Mouse (Mus musculus) heart, embryonic 12.5 days (tissue): Measurements from ENCODE around the gene Man1c1. TPM values are rescaled to one million over a fixed set of nuclear protein-coding genes. Genes with fewer than 3 reads are reported as not detected.

Source experiments
- ATAC-seq: fragments of 200-750 bp; cut with Nextera tagmentation; 2 replicates; pipeline ENCODE4 v1.8.0; 2017; ENCODE audit warnings: moderate TSS enrichment, moderate library complexity; ENCODE audit not compliant: insufficient number of reproducible peaks, low FRiP score
- H3K27ac ChIP-seq: fragments of 300-500 bp; sonication (generic); 2 replicates; pipeline ENCODE4 v1.5.1; 2016; ENCODE audit warnings: mild to moderate bottlenecking, moderate library complexity; ENCODE audit not compliant: poor library complexity, severe bottlenecking
- H3K27me3 ChIP-seq: fragments of 300-500 bp; sonication (generic); replicated peaks from 2 replicates; pipeline ENCODE4 v1.6.1; 2016; ENCODE audit warnings: mild to moderate bottlenecking, moderate library complexity
- H3K36me3 ChIP-seq: fragments of 300-500 bp; sonication (generic); 2 replicates; pipeline ENCODE4 v1.6.1; 2016; ENCODE audit warnings: mild to moderate bottlenecking, moderate library complexity
- H3K4me1 ChIP-seq: fragments of 300-500 bp; sonication (generic); replicated peaks from 2 replicates; pipeline ENCODE4 v1.6.1; 2016; ENCODE audit warnings: mild to moderate bottlenecking
- H3K4me2 ChIP-seq: fragments of 300-500 bp; sonication (generic); 2 replicates; pipeline ENCODE4 v1.6.1; 2016; ENCODE audit warnings: mild to moderate bottlenecking, moderate library complexity
- H3K4me3 ChIP-seq: fragments of 300-500 bp; sonication (generic); 2 replicates; pipeline ENCODE4 v1.5.1; 2016; ENCODE audit warnings: mild to moderate bottlenecking
- H3K9ac ChIP-seq: fragments of 300-500 bp; sonication (generic); 2 replicates; pipeline ENCODE4 v1.6.1; 2016; ENCODE audit warnings: mild to moderate bottlenecking, moderate library complexity
- H3K9me3 ChIP-seq: fragments of 300-500 bp; sonication (generic); replicated peaks from 2 replicates; pipeline ENCODE4 v1.6.1; 2016; ENCODE audit warnings: mild to moderate bottlenecking, moderate library complexity
- WGBS: fragments of 180-500 bp; shearing (Covaris S2); methylation state at CpG from one replicate; pipeline ENCODE4 v1.1.7; 2016; 5-methylcytosine and 5-hydroxymethylcytosine counted together
- polyA plus RNA-seq: library from polyadenylated mRNA; unstranded; fragments of >200 nt; fragmentation: Nextera tagmentation; extraction: Ambion mirVana; gene quantifications from 2 replicates; pipeline ENCODE4 v1.2.1, GENCODE M21; 2016

Man1c1 gene
- polyA plus RNA-seq, 1 experiment from 2014 or later = 12.2 TPM

DNA sequence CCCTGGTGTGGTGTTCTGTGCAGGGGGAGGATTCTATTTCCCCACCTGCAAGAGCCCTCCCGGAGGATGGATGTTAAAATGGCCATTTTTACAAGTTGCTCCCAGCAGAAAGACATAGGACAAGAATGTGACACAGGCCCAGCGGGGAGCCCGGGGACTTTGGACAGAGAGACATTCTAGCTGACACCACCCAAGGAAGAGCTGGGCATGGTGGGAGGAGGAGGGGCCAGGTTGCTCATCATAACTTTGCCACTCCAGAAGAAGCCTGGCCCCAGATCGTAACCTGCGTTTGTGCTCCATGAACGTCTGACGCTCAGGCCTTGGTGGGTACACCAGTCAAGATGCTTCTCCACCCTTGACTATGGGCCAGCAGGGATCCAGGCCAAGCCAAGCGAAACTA, 143.4 kb downstream of the Man1c1 start:
- H3K9me3 ChIP-seq = peaks cover 3% of the 10 kb centered on the region; the same call in 1 of the 2 replicates
- H3K4me1 ChIP-seq = peaks cover 17% of the 10 kb centered on the region
- no peak overlapping the region for H3K4me3 ChIP-seq
- no peak for ATAC-seq
- H3K36me3 ChIP-seq = peaks cover 45% of the 10 kb centered on the region
- H3K27ac ChIP-seq = no peak overlapping the region
- no peak overlapping the region for H3K4me2 ChIP-seq
- H3K27me3 ChIP-seq = no peaks in the 10 kb centered on the region
- 83% methylated on average over 8 of the region's 8 CpGs for whole genome bisulfite sequencing
- no peak overlapping the region for H3K9ac ChIP-seq

- H3K27ac ChIP-seq = no peak overlapping the region
- 75% methylated on average over 7 of the region's 7 CpGs for WGBS
- no peaks in the 10 kb centered on the region for H3K9me3 ChIP-seq
- no peak overlapping the region for H3K4me3 ChIP-seq
- peaks cover 30% of the 10 kb centered on the region for H3K36me3 ChIP-seq
- no peaks in the 10 kb centered on the region for H3K27me3 ChIP-seq
- H3K9ac ChIP-seq = no peak overlapping the region
- no peak overlapping the region for H3K4me2 ChIP-seq
- H3K4me1 ChIP-seq = peaks cover 17% of the 10 kb centered on the region
- ATAC-seq = no peak
Measured at GRCm38 (mm10) chr4:134559154-134559553, 144.9 kb downstream of the Man1c1 start.

GRCm38 (mm10) chr4:134558570-134559113, 145.4 kb downstream of the Man1c1 start:
- WGBS = 52% methylated on average over 9 of the region's 9 CpGs
- no peak for ATAC-seq
- H3K36me3 ChIP-seq = peaks cover 25% of the 10 kb centered on the region
- H3K9ac ChIP-seq = 0 out of 2 replicates have a peak overlapping the region, but pooled peaks have one; percentile 31
- H3K27ac ChIP-seq = no peak overlapping the region
- no peak overlapping the region for H3K4me3 ChIP-seq
- H3K9me3 ChIP-seq = no peaks in the 10 kb centered on the region
- H3K27me3 ChIP-seq = no peaks in the 10 kb centered on the region
- peaks cover 17% of the 10 kb centered on the region for H3K4me1 ChIP-seq
- H3K4me2 ChIP-seq = no peak overlapping the region

DNA sequence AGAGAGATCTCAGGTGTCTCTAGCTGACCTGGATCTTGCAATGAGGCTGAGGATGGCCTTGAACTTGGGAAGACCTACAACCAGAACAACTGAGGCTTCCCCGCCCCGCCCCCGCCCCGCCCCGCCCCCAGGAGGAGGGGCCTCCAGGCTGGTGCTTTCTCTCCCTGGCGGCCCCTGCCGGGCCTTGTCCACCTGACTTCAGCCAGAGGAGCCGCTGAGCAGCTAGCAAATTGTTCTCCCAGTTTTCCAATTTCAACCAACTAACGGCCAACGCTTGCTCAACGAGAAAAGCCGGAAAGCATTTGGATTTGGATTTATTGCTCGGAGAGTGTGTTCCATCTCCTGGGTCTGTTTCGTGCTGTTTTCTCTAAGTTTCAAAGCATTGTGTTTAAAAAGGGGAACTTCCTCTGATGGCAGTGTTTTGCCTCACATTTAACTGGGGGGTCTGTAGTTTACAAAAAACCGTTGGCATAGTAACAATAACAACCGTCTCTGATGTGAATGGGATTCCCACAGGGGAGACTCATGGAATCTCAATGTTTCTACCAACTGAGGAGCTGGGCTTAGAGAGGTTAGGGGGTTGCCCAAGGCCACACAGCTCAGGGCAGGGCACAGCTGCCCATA, 146.4 kb downstream of the Man1c1 start:
- Histone ChIP-seq H3K9ac (no peak overlapping the region), H3K36me3 (peaks cover 16% of the 10 kb centered on the region), H3K27me3 (no peaks in the 10 kb centered on the region), H3K4me1 (peaks cover 17% of the 10 kb centered on the region), H3K27ac (no peak overlapping the region), H3K4me3 (no peak overlapping the region), H3K4me2 (no peak overlapping the region), H3K9me3 (no peaks in the 10 kb centered on the region)
- no peak for ATAC-seq
- WGBS = 22% methylated on average over 16 of the region's 16 CpGs

DNA sequence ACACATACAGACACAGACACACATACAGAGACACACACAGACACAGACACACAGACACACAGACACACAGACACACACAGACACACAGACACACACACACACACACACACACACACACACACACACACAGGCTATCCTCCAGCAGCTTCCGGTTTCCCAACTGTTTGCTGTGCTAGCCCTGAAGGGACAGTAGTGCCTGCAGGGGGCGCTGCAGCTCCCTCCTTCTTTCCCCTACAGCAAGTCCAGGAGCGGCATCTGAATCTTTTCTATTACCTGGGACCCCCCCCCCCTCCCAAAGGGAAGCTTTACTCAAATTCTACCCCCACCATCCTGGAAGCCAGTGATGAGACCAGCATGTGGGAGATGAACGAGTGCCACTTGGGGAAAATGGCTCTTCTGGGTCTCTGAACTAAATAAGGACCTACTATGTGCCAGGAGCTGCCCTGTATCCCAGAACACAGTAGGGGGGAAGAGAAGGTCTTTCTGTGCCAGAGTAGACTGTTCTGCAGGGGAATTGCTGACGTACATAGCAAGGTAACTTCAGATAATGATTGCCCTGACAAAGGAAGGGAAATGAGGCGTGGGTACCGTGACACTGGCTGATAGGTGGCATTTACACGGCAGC, 148.0 kb downstream of the Man1c1 start:
- no peaks in the 10 kb centered on the region for H3K9me3 ChIP-seq
- WGBS = 63% methylated on average over 8 of the region's 8 CpGs
- H3K4me1 ChIP-seq = peaks cover 25% of the 10 kb centered on the region
- no peak overlapping the region for H3K4me2 ChIP-seq
- no peak overlapping the region for H3K27ac ChIP-seq
- peaks cover 7% of the 10 kb centered on the region; the same call in 1 of the 2 replicates for H3K36me3 ChIP-seq
- H3K27me3 ChIP-seq = no peaks in the 10 kb centered on the region
- no peak overlapping the region for H3K4me3 ChIP-seq
- ATAC-seq = no peak
- no peak overlapping the region for H3K9ac ChIP-seq

DNA sequence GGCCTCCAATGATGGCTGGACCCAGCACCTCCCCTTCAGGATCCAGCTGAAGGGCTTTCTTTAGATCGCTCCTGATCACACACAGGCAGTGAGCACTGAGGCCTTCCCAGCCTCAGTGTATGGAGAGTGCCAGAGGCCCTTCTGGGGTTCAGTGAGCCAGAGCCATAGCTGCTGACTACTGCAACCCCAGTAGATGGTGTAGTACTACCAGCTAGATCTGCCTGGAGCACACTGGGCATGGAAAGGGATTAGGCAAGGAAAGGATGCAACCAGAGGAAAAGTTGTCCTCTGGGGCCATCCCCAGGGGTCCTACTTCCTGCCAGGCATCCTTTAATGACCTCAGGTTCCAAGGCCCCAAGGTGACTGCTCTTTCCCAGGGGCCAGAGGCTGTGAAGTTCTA, 150.5 kb downstream of the Man1c1 start:
- H3K4me1 ChIP-seq = peaks cover 27% of the 10 kb centered on the region
- 83% methylated on average over 1 of the region's 1 CpGs for WGBS
- no peak for ATAC-seq
- no peak overlapping the region for H3K27ac ChIP-seq
- no peak overlapping the region for H3K4me3 ChIP-seq
- no peaks in the 10 kb centered on the region for H3K27me3 ChIP-seq
- H3K9me3 ChIP-seq = peaks cover 8% of the 10 kb centered on the region
- no peak overlapping the region for H3K9ac ChIP-seq
- H3K36me3 ChIP-seq = peaks cover 15% of the 10 kb centered on the region
- H3K4me2 ChIP-seq = no peak overlapping the region

DNA sequence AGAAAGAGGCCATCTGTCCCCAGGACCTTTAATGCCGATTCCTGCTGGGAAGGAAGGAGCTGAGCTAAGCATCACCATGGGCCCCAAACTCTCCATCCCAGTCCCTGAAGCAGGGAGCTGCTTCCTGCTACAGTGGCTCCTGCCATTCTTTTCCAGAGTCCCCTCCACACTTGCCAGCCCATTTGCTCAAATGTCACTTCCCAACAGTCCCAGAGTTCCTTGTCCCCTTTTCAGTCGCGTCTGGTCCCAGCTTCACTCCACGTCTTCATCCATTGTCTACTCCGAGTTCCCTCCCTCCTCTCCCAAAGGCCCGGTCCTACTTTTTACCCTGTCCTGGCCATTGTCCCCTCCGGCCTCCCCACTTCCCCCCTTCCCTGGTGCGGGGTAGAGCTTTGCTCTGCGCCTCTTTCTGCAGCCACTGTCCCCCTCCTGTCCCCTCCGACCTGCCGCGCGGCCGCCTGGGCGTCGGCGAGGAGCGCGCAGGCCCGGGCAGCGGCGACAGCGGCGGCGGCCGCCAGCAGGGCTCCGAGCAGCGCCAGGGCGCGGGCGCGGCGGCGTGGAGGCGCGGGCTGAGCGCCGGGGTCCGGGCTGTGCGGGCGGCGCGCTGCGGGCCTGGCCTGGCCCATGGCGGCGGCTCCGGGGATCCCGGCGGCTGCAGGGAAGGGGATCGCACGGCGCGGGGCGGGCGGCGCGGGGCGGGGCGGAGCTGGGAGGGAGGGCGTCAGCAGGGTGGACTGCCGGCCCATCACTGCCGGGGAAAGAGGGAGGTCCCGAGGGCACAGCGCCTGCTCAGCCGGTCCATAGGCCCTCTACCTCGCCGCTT, 152.4 kb downstream of the Man1c1 start, which contains the start of gene Selenon:
Gene Selenon, minus strand, starts transcription at position 673 of the 823 bp plus-strand sequence.
- peaks cover 35% of the 10 kb centered on the region for H3K4me1 ChIP-seq
- peak within 1 kb of the TSS; percentile 81 for H3K4me3 ChIP-seq
- H3K36me3 ChIP-seq = peaks cover 25% of the 10 kb centered on the region
- peak within 1 kb of the TSS; percentile 81 for H3K27ac ChIP-seq
- peak within 1 kb of the TSS; percentile 74 for H3K4me2 ChIP-seq
- peaks cover 8% of the 10 kb centered on the region for H3K9me3 ChIP-seq
- H3K9ac ChIP-seq = peak within 1 kb of the TSS; percentile 88
- no peaks in the 10 kb centered on the region for H3K27me3 ChIP-seq
- ATAC-seq = peak; percentile 83
- 6% methylated on average over 63 of the region's 67 CpGs for WGBS

DNA sequence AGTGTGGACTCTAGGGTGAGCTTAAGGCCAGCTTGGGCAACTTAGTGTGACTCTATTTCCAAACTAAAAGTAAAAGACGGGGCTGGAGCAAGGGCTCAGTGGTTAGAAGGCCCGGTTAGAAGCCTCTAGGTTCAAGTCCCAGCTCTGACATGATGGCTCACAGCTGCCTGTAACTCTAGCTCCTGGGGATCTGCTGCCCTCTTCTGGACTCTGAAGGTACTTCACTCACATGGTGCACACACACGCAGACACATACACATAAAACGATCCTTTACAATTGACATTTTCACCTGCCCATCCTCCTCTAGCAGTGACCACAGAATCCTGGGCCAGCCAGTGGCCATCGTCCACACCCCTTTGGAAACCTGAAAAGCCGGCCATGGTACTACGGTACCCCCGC, 154.2 kb downstream of the Man1c1 start:
- Histone ChIP-seq H3K27me3 (no peaks in the 10 kb centered on the region), H3K4me3 (no peak overlapping the region), H3K4me1 (peaks cover 40% of the 10 kb centered on the region), H3K4me2 (no peak overlapping the region), H3K36me3 (peaks cover 41% of the 10 kb centered on the region), H3K9ac (no peak overlapping the region), H3K27ac (no peak overlapping the region), H3K9me3 (peaks cover 8% of the 10 kb centered on the region)
- no peak for ATAC-seq
- 97% methylated on average over 8 of the region's 8 CpGs for WGBS

DNA sequence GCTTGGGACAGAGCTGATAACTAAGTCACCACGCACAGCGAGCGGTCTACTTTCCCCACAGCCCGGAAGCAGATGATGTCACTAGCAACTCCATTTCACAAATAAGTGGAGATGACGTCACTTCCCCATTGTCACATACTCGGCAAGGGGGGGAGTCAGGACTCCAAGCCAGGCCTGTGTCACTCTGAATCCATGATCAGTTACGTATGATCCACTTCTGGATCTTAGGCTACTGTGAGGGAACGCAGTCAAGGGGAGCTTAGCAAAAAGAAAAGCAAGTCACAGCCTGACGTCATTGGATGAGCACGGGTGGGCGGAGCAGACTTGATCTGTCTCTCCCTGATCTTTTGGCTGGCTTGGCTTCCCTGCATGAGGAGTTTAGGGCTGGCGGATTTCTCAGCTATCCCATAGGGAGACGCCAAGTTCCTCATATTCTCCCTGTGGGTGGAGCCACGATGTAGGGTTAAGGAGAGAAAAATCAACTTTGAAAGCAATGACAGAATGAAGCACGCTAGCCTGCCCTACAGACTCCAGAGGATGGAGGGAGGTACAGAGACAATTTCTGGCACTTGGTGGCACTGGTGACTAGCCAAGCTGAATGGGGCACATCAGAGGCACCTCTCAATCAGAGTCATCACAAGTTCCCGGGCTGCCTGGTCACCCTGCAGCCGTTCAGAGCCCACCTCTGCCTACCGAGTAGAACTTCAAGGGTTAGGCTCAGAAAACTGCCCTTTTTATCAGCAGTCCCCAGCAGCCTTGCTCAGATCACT, 155.7 kb downstream of the Man1c1 start:
- Histone ChIP-seq H3K4me1 (peaks cover 40% of the 10 kb centered on the region), H3K9ac (no peak overlapping the region), H3K27me3 (no peaks in the 10 kb centered on the region), H3K36me3 (peaks cover 57% of the 10 kb centered on the region), H3K27ac (no peak overlapping the region), H3K4me2 (no peak overlapping the region), H3K9me3 (peaks cover 8% of the 10 kb centered on the region), H3K4me3 (no peak overlapping the region)
- WGBS = 54% methylated on average over 18 of the region's 18 CpGs
- ATAC-seq = 0 out of 2 replicates have a peak, but pooled peaks have one; percentile 2

DNA sequence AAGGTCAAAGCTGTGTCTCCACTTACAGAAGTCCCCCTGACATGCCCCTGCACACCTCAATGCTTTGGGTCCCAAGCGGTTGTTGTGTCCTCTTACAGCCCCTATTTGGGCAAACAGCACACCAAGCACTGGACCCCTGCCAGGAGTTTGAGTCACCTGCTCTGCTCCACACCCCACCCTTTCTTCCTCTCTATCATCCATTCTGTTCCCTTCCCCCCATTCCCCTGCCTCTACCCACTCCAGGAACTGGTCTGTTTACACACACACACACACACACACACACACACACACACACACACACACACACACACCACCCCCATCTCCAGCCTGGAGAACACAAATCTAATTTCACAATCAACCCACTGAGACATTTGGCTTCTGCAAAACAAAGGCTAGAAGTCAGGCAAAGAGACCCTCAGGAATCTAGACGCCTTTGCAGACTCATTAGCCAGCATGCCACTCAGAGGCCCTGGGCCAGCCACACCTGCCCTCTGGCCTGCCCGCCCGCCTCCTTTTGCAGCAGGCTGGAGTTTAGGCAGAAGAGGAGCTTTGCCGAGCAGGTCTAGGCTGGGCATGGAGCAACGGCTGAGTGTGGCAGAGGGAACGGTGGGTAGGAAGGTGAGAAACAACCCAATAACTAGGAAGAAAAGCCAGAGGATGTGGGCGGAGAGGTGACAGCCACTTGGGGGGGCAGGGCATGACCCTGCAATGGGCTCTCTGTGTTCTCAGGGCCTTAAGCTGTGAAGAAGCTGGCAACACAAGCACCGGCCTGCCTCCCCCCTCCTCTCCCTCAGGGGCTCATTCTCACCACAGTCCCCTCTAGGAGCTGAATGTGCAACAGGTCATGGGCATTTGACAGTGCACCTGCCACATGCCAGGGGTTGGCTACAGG, 157.0 kb downstream of the Man1c1 start:
- ATAC-seq = no peak
- Histone ChIP-seq H3K9ac (peak overlapping the region; percentile 20), H3K4me2 (no peak overlapping the region), H3K9me3 (peaks cover 8% of the 10 kb centered on the region), H3K36me3 (peaks cover 68% of the 10 kb centered on the region), H3K27me3 (no peaks in the 10 kb centered on the region), H3K4me3 (no peak overlapping the region), H3K4me1 (peaks cover 35% of the 10 kb centered on the region), H3K27ac (no peak overlapping the region)
- 63% methylated on average over 9 of the region's 9 CpGs for WGBS
